Mouse (Mus musculus) limb, embryonic 12.5 days (tissue): Measurements from ENCODE around the gene Olfr281. TPM values are rescaled to one million over a fixed set of nuclear protein-coding genes. Genes with fewer than 3 reads are reported as not detected.

ENCODE experiments used
- ATAC-seq: fragments of 200-750 bp; cut with Nextera tagmentation; 2 replicates; pipeline ENCODE4 v1.8.0; 2017; ENCODE audit warnings: low read depth, moderate TSS enrichment; ENCODE audit not compliant: insufficient number of reproducible peaks, insufficient read depth, low FRiP score, low TSS enrichment
- H3K27ac ChIP-seq: fragments of 300-500 bp; sonication (generic); 2 replicates; pipeline ENCODE4 v1.5.1; 2016; ENCODE audit warnings: mild to moderate bottlenecking, moderate library complexity
- H3K27me3 ChIP-seq: fragments of 300-500 bp; sonication (generic); 2 replicates; pipeline ENCODE4 v1.6.1; 2016; ENCODE audit warnings: mild to moderate bottlenecking, moderate library complexity
- H3K36me3 ChIP-seq: fragments of 300-500 bp; sonication (generic); 2 replicates; pipeline ENCODE4 v1.6.1; 2016; ENCODE audit warnings: mild to moderate bottlenecking, moderate library complexity
- H3K4me1 ChIP-seq: fragments of 300-500 bp; sonication (generic); replicated peaks from 2 replicates; pipeline ENCODE4 v1.6.1; 2016
- H3K4me2 ChIP-seq: fragments of 300-500 bp; sonication (generic); 2 replicates; pipeline ENCODE4 v1.6.1; 2016; ENCODE audit warnings: mild to moderate bottlenecking, moderate library complexity
- H3K4me3 ChIP-seq: fragments of 300-500 bp; sonication (generic); replicated peaks from 2 replicates; pipeline ENCODE4 v1.5.1; 2016; ENCODE audit warnings: mild to moderate bottlenecking
- H3K9ac ChIP-seq: fragments of 300-500 bp; sonication (generic); replicated peaks from 2 replicates; pipeline ENCODE4 v1.6.1; 2016; ENCODE audit warnings: mild to moderate bottlenecking, moderate library complexity
- H3K9me3 ChIP-seq: fragments of 300-500 bp; sonication (generic); 2 replicates; pipeline ENCODE4 v1.6.1; 2016; ENCODE audit warnings: mild to moderate bottlenecking, moderate library complexity
- WGBS: fragments of 180-500 bp; shearing (Covaris S2); methylation state at CpG from one replicate; pipeline ENCODE4 v1.1.7; 2016; 5-methylcytosine and 5-hydroxymethylcytosine counted together
- polyA plus RNA-seq: library from polyadenylated mRNA; unstranded; fragments of >200 nt; fragmentation: Nextera tagmentation; extraction: Ambion mirVana; gene quantifications from 2 replicates; pipeline ENCODE4 v1.2.1, GENCODE M21; 2016

The Olfr281 gene
- polyA plus RNA-seq, 1 experiment from 2014 or later: not detected

DNA sequence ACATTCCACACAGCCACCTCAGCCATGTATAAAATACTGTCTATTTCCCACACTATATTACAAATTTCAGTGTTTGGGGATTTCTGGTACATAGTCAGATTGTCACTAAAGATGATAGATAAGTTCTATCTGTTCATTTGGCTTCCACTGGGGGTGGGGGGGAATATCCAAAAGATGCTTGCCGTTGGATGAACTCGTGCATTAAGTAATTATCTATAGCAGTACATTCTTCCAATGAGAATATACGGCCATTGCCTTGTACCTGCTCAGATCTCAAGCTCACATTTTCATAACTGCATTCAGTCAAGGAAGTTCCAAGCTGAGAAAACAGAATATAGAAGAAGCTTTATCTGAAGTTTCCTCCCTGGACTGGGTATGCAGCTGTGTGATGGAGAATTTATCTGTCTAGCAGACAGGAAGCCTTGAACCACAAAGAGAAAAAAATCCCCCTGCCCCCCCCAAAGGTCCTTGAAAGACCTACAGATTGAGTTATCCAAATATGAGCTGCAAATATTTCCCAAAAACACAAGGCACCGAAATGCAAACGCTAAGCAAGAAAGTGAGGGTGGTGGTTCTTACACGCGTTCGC lies 34.1 kb downstream of the Olfr281 start:
- ATAC-seq: no peak
- no peaks in the 10 kb centered on the region for H3K27me3 ChIP-seq
- no peak overlapping the region for H3K4me2 ChIP-seq
- no peak overlapping the region for H3K9ac ChIP-seq
- 95% methylated on average over 8 of the region's 8 CpGs for WGBS
- H3K4me1 ChIP-seq: no peaks in the 10 kb centered on the region
- H3K4me3 ChIP-seq: no peak overlapping the region
- H3K9me3 ChIP-seq: no peaks in the 10 kb centered on the region
- no peaks in the 10 kb centered on the region for H3K36me3 ChIP-seq
- H3K27ac ChIP-seq: no peak overlapping the region

DNA sequence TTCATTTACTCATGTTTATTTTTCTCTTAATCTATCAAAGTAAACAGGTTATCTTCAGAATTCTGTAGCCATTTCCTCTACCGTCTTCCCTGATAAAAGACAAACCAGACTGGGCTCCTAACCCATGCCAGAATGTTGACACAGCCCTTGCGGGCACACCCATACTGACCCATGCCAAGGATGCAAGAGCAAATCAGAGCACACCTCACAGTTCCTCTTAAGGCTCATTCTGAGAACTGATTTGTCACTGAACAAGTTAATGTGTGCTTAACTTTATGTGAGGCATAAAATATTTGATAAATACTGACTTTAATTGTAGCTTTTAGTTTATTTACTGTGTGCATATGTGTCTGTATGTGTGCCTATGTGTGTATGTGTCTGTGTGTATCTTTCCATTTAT lies 38.9 kb downstream of the Olfr281 start:
- WGBS: 76% methylated on average over 2 of the region's 2 CpGs
- Histone ChIP-seq H3K9me3 (no peaks in the 10 kb centered on the region), H3K9ac (no peak overlapping the region), H3K36me3 (no peaks in the 10 kb centered on the region), H3K27me3 (no peaks in the 10 kb centered on the region), H3K4me1 (no peaks in the 10 kb centered on the region), H3K27ac (no peak overlapping the region), H3K4me2 (no peak overlapping the region), H3K4me3 (no peak overlapping the region)
- ATAC-seq: no peak

DNA sequence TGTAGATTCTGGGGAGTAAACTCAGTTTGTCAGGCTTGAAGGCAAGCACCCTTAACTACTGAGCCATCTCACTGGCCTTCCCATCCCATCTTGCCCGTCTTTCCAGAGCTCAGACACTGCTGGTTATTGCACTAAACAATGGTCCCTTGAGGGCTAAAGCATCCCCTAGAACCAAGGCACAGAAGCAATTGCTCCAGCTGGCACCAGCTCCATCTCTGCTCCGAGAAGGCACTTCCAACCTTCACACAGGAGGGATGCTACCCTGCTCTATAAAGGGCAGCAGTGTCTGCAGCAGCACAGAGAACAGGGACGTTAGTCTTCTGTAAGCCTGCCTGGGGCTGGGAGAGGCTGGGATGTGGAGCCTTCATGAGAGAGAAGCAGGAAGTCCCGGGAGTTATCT lies 39.7 kb downstream of the Olfr281 start, which contains the start of gene Olfr279:
Gene Olfr279 (plus strand): TSS at position 301 of the 400 bp plus-strand sequence.
- no peak within 1 kb of the TSS for H3K27ac ChIP-seq
- H3K9me3 ChIP-seq: no peaks in the 10 kb centered on the region
- no peak within 1 kb of the TSS for H3K9ac ChIP-seq
- no peak for ATAC-seq
- no peaks in the 10 kb centered on the region for H3K36me3 ChIP-seq
- no peak within 1 kb of the TSS for H3K4me2 ChIP-seq
- no peaks in the 10 kb centered on the region for H3K4me1 ChIP-seq
- H3K4me3 ChIP-seq: no peak within 1 kb of the TSS
- no peaks in the 10 kb centered on the region for H3K27me3 ChIP-seq
- 58% methylated on average over 4 of the region's 4 CpGs for WGBS

DNA sequence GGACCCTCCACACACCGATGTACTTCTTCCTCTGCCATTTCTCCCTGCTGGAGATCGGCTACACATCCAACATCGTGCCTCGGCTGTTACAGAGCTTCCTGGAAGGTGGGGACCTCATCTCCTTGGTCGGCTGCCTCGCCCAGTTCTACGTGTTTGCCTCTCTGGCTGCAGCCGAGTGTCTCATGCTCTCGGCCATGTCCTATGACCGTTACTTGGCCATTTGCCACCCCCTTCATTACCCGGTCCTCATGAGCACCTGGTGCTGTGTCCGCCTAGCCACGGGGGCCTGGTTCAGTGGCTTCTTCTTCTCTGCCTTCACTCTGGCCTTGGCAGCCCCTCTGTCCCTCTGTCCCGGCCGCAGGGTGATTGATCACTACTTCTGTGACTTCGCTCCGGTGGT lies 45.2 kb downstream of the Olfr281 start:
- Histone ChIP-seq H3K27me3 (no peaks in the 10 kb centered on the region), H3K4me1 (no peaks in the 10 kb centered on the region), H3K27ac (no peak overlapping the region), H3K9ac (no peak overlapping the region), H3K36me3 (no peaks in the 10 kb centered on the region), H3K4me2 (no peak overlapping the region), H3K9me3 (no peaks in the 10 kb centered on the region), H3K4me3 (no peak overlapping the region)
- WGBS: 84% methylated on average over 17 of the region's 17 CpGs
- ATAC-seq: no peak

DNA sequence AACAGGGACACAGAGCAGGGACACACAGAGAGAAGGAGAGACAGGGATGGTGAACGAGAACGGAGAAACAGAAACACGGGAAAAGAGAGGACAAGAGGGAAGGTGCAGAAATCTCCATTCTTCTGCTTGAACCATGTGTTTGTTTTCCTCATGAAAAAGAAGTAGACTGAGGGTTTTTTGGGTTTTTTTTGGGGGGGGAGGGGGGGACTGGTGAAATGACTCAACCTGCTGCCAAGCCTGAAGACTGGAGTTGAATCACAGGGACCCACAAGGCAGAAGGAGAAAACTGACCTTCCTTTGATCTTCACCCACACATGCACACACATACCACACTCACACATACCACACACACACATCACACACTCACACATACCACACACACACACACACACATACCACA lies 50.9 kb downstream of the Olfr281 start:
- Histone ChIP-seq H3K4me1 (no peaks in the 10 kb centered on the region), H3K27ac (no peak overlapping the region), H3K4me3 (no peak overlapping the region), H3K9me3 (no peaks in the 10 kb centered on the region), H3K4me2 (no peak overlapping the region), H3K36me3 (no peaks in the 10 kb centered on the region), H3K27me3 (peaks cover 6% of the 10 kb centered on the region; the same call in 1 of the 2 replicates), H3K9ac (no peak overlapping the region)
- 80% methylated on average over 3 of the region's 3 CpGs for WGBS
- ATAC-seq: no peak

DNA sequence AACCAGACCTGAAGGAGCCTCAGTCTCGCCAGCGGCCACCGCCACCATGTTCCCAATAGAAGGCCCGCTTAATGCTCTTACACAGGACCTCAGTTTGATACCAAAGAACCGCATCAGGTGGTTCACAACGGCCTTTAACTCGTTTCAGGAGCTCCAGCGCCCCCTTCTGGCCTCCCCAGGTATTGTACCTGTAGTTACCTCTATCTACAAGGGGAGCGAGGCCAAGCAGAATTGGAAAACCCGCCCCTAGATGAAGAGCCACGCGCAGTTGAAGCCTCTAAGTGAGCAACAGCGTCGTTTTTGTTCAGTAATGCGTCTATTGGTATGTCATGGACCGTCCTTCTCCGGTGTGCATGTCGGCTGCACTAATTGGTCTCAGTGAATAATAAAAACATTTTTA lies 52.1 kb downstream of the Olfr281 start:
- H3K9ac ChIP-seq: no peak overlapping the region
- no peaks in the 10 kb centered on the region for H3K36me3 ChIP-seq
- H3K9me3 ChIP-seq: no peaks in the 10 kb centered on the region
- no peak for ATAC-seq
- no peak overlapping the region for H3K4me3 ChIP-seq
- H3K4me2 ChIP-seq: peak overlapping the region; percentile 21
- H3K27me3 ChIP-seq: peaks cover 6% of the 10 kb centered on the region; the same call in 1 of the 2 replicates
- H3K4me1 ChIP-seq: no peaks in the 10 kb centered on the region
- no peak overlapping the region for H3K27ac ChIP-seq
- WGBS: 10% methylated on average over 18 of the region's 18 CpGs

DNA sequence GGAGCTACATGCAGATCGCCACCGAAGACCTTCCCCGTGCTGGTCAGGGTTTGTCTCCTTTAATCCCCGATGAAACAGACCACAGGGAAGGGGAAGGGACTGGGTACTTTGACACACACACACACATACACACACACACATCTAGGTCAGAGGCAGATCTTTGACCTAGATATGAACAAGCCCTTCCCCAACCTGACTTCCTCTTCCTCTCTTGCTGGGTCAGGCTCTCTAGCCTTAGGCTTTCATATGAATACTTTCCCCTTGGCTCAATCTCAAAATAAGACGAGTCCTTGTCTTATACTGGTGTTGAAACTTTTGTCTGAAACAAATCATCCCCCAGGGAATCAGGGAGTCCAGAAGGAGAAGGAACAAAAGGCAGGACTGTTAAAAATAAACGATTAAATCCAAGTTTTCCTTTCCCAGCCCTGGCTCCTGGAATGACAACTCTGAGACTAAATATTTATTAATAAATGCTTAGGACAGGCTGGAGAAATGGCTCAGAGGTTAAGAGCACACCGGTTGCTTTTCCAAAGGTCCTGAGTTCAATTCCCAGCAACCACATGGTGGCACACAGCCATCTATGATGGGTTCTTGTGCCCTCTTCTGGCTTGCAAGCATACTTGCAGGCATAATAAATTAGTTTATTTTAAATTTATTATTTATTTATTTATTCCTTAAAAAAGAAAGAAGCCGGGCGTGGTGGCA lies 54.0 kb downstream of the Olfr281 start:
- no peak overlapping the region for H3K4me3 ChIP-seq
- H3K36me3 ChIP-seq: no peaks in the 10 kb centered on the region
- H3K4me2 ChIP-seq: no peak overlapping the region
- H3K9ac ChIP-seq: no peak overlapping the region
- H3K27ac ChIP-seq: no peak overlapping the region
- no peaks in the 10 kb centered on the region for H3K9me3 ChIP-seq
- H3K27me3 ChIP-seq: peaks cover 6% of the 10 kb centered on the region; the same call in 1 of the 2 replicates
- ATAC-seq: no peak
- H3K4me1 ChIP-seq: peaks cover 7% of the 10 kb centered on the region
- 84% methylated on average over 9 of the region's 9 CpGs for whole genome bisulfite sequencing

DNA sequence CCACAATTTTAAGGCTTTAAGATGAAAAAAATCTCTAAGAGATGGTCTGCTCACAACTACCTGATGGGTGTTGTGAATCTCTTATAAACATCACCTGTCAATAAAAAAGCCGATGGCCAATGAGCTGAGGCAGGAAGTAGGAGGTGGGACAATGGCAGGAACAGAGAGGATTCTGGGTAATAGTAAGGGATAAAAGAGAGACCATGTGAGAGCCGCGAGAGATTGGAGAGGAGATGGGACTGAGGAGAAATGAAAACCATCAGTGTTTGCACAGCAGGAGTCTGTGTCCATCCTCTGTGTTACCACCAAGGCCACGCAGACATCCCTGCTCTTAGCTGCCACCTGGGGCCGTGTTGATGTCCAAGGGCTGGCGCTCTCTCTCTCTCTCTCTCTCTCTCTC lies 54.9 kb downstream of the Olfr281 start:
- 87% methylated on average over 6 of the region's 6 CpGs for WGBS
- Histone ChIP-seq H3K4me2 (no peak overlapping the region), H3K27me3 (peaks cover 6% of the 10 kb centered on the region; the same call in 1 of the 2 replicates), H3K36me3 (no peaks in the 10 kb centered on the region), H3K27ac (no peak overlapping the region), H3K9me3 (no peaks in the 10 kb centered on the region), H3K4me3 (no peak overlapping the region), H3K9ac (no peak overlapping the region), H3K4me1 (peaks cover 7% of the 10 kb centered on the region)
- ATAC-seq: no peak

DNA sequence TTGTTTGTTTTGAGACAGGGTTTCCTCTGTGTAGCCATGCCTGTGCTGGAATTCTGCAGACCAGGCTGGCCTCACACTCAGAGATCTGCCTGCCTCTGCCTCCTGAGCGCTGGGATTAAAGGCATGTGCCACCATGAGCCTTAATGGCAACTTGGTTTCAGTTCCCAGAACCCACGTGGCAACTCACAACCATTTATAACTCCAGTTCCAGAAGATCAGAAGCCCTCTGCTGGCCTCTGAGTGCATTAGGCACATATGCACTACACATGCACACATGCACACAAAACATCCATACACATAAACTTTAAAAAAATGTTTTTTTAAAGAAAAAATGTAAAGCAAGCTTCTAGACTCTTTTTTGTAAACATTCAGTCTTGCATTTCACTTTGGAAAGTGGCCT lies 57.0 kb downstream of the Olfr281 start:
- no peak for ATAC-seq
- WGBS: 50% methylated on average over 2 of the region's 2 CpGs
- Histone ChIP-seq H3K27me3 (peaks cover 6% of the 10 kb centered on the region; the same call in 1 of the 2 replicates), H3K9ac (no peak overlapping the region), H3K4me1 (peaks cover 7% of the 10 kb centered on the region), H3K36me3 (no peaks in the 10 kb centered on the region), H3K4me2 (no peak overlapping the region), H3K4me3 (no peak overlapping the region), H3K9me3 (no peaks in the 10 kb centered on the region), H3K27ac (no peak overlapping the region)

Other genes with a start within 250 kb of the Olfr281 start
- gene Gm44579, start 231.6 kb upstream of the Olfr281 start, polyA plus RNA-seq: not detected in 2 replicates
- not detected in 2 replicates for gene Olfr287, start 231.5 kb upstream of the Olfr281 start, polyA plus RNA-seq
- gene Olfr286, start 218.1 kb upstream of the Olfr281 start, polyA plus RNA-seq: not detected in 2 replicates
- gene H1fnt, start 195.3 kb upstream of the Olfr281 start, polyA plus RNA-seq: not detected in 2 replicates
- gene Zfp641, start 156.4 kb upstream of the Olfr281 start, polyA plus RNA-seq: 0.29 and 0.52 TPM in 2 replicates
- not detected in 2 replicates for gene Olfr285, start 135.2 kb upstream of the Olfr281 start, polyA plus RNA-seq
- gene Olfr284, start 111.6 kb upstream of the Olfr281 start, polyA plus RNA-seq: not detected in 2 replicates
- gene Olfr283, start 71.6 kb upstream of the Olfr281 start, polyA plus RNA-seq: not detected in 2 replicates
- not detected in 2 replicates for gene Olfr282, start 21.4 kb upstream of the Olfr281 start, polyA plus RNA-seq
- not detected in 2 replicates for gene OR5BS1P, start 17.3 kb downstream of the Olfr281 start, polyA plus RNA-seq
- gene Lalba, start 30.1 kb downstream of the Olfr281 start, polyA plus RNA-seq: 0.38 TPM in 1 of 2 replicates, not detected in the other
- gene Olfr279, start 39.8 kb downstream of the Olfr281 start, polyA plus RNA-seq: not detected in 2 replicates
- gene Kansl2, start 81.7 kb downstream of the Olfr281 start, polyA plus RNA-seq: 190 and 192 TPM in 2 replicates
- gene Ccnt1, start 118.3 kb downstream of the Olfr281 start, polyA plus RNA-seq: 54.0 and 59.4 TPM in 2 replicates
- 0.69 TPM in 1 of 2 replicates, not detected in the other for gene 4930415O20Rik, start 118.4 kb downstream of the Olfr281 start, polyA plus RNA-seq
- 22.1 and 25.7 TPM in 2 replicates for gene Adcy6, start 157.5 kb downstream of the Olfr281 start, polyA plus RNA-seq
- gene Cacnb3, start 178.3 kb downstream of the Olfr281 start, polyA plus RNA-seq: 43.1 and 44.3 TPM in 2 replicates
- 24.5 and 31.5 TPM in 2 replicates for gene Ddx23, start 210.3 kb downstream of the Olfr281 start, polyA plus RNA-seq
- gene Rnd1, start 224.9 kb downstream of the Olfr281 start, polyA plus RNA-seq: 0.24 and 0.54 TPM in 2 replicates